Mouse (Mus musculus): ENCODE data around the gene Enox1. TPM values are rescaled to one million over a fixed set of nuclear protein-coding genes. Genes with fewer than 3 reads are reported as not detected.

Enox1 gene
- total and polyA plus RNA-seq, 3 experiments = not detected

GRCm38 (mm10) chr14:77533638-77534037 lies 377.1 kb downstream of the Enox1 start:
- H3K4me3 ChIP-seq (replicated peaks in 1 of 3; ENCODE audit: low read depth in 2 of 3, low read length in 2 of 3, poor library complexity in 1 of 3) = no peak overlapping the region
- H3K4me2 ChIP-seq (ENCODE audit: insufficient read depth, low read depth, poor library complexity, severe bottlenecking) = no peak overlapping the region
- H3K36me3 ChIP-seq (replicated peaks in 1 of 2; ENCODE audit: control insufficient read depth in 1 of 2, insufficient read depth in 1 of 2, low read length in 1 of 2) = no peaks in the 10 kb centered on the region
- DNase-seq (ENCODE audit: extremely low read depth) = no peak
- H3K9me3 ChIP-seq (replicated peaks; ENCODE audit: low read length) = peaks cover 78% of the 10 kb centered on the region
- H3K4me1 ChIP-seq (ENCODE audit: control insufficient read depth in 1 of 2, insufficient read depth in 2 of 2) = no peaks in the 10 kb centered on the region
- H3K27me3 ChIP-seq (replicated peaks) = no peaks in the 10 kb centered on the region
- dilution Hi-C loops (cut with MboI; ENCODE audit: extremely low pct_ligation_motif_present, extremely low pct_unique_long_range_greater_than_20kb, low sequenced_read_pairs) (no loop called here), in situ Hi-C loops (cut with MboI; ENCODE audit: low pct_ligation_motif_present, low pct_unique_long_range_greater_than_20kb, low sequenced_read_pairs) (no loop called here)
- H3K27ac ChIP-seq (ENCODE audit: insufficient read depth, low read depth) = no peak overlapping the region
- no peaks in the 10 kb centered on the region for H3K79me2 ChIP-seq (replicated peaks; ENCODE audit: control insufficient read depth, extremely low read depth, insufficient read depth, poor library complexity, severe bottlenecking)
- TF ChIP-seq GABPA (IDR thresholded peaks at IDR 0.05; ENCODE audit: insufficient replicate concordance, low read depth, low read length) (no peak), CHD1 (IDR thresholded peaks at IDR 0.05; ENCODE audit: low read depth, low read length) (no peak), CTCF (conservative IDR thresholded peaks at IDR 0.05 in 1 of 2, IDR thresholded peaks at IDR 0.05 in 1 of 2; ENCODE audit: low read depth in 2 of 2, low read length in 2 of 2) (no peak), ZC3H11A (IDR thresholded peaks at IDR 0.05; ENCODE audit: low read depth, low read length) (no peak), MYC (IDR thresholded peaks at IDR 0.05; ENCODE audit: low read depth, low read length) (no peak), UBTF (IDR thresholded peaks at IDR 0.05; ENCODE audit: low read depth, low read length) (no peak), CHD2 (IDR thresholded peaks at IDR 0.05; ENCODE audit: low read length) (no peak), JUND (conservative IDR thresholded peaks at IDR 0.05; ENCODE audit: low read depth, low read length) (no peak), MAX (IDR thresholded peaks at IDR 0.05; ENCODE audit: low read length) (no peak), HCFC1 (IDR thresholded peaks at IDR 0.05; ENCODE audit: low read depth, low read length) (no peak), E2F4 (IDR thresholded peaks at IDR 0.05; ENCODE audit: insufficient replicate concordance, low read depth, low read length) (no peak), ZNF384 (IDR thresholded peaks at IDR 0.05; ENCODE audit: low read depth, low read length) (no peak), ZMIZ1 (IDR thresholded peaks at IDR 0.05; ENCODE audit: low read depth, low read length) (no peak), TBP (conservative IDR thresholded peaks at IDR 0.05; ENCODE audit: low read depth, low read length) (no peak), KAT2A (IDR thresholded peaks at IDR 0.05; ENCODE audit: insufficient replicate concordance, low read length) (no peak)
- H3K9ac ChIP-seq (ENCODE audit: insufficient read depth, low read depth) = no peak overlapping the region

GRCm38 (mm10) chr14:77534120-77534519 lies 377.6 kb downstream of the Enox1 start:
- Histone ChIP-seq H3K4me2 (ENCODE audit: insufficient read depth, low read depth, poor library complexity, severe bottlenecking) (no peak overlapping the region), H3K27me3 (replicated peaks) (no peaks in the 10 kb centered on the region), H3K4me3 (replicated peaks in 1 of 3; ENCODE audit: low read depth in 2 of 3, low read length in 2 of 3, poor library complexity in 1 of 3) (no peak overlapping the region), H3K9me3 (replicated peaks; ENCODE audit: low read length) (peaks cover 75% of the 10 kb centered on the region), H3K4me1 (ENCODE audit: control insufficient read depth in 1 of 2, insufficient read depth in 2 of 2) (no peaks in the 10 kb centered on the region), H3K27ac (ENCODE audit: insufficient read depth, low read depth) (no peak overlapping the region), H3K79me2 (replicated peaks; ENCODE audit: control insufficient read depth, extremely low read depth, insufficient read depth, poor library complexity, severe bottlenecking) (no peaks in the 10 kb centered on the region), H3K36me3 (replicated peaks in 1 of 2; ENCODE audit: control insufficient read depth in 1 of 2, insufficient read depth in 1 of 2, low read length in 1 of 2) (no peaks in the 10 kb centered on the region), H3K9ac (ENCODE audit: insufficient read depth, low read depth) (no peak overlapping the region)
- TF ChIP-seq RCOR1 (conservative IDR thresholded peaks at IDR 0.05; ENCODE audit: low read depth, low read length) (no peak), GABPA (IDR thresholded peaks at IDR 0.05; ENCODE audit: insufficient replicate concordance, low read depth, low read length) (no peak), MXI1 (IDR thresholded peaks at IDR 0.05; ENCODE audit: low read depth, low read length) (no peak), JUN (IDR thresholded peaks at IDR 0.05; ENCODE audit: insufficient read depth, low read depth, low read length) (no peak), MAZ (IDR thresholded peaks at IDR 0.05; ENCODE audit: low read depth, low read length) (no peak), CTCF (conservative IDR thresholded peaks at IDR 0.05 in 1 of 2, IDR thresholded peaks at IDR 0.05 in 1 of 2; ENCODE audit: low read depth in 2 of 2, low read length in 2 of 2) (no peak)
- no peak for DNase-seq (ENCODE audit: extremely low read depth)
- in situ Hi-C loops (cut with MboI; ENCODE audit: low pct_ligation_motif_present, low pct_unique_long_range_greater_than_20kb, low sequenced_read_pairs) (no loop called here), dilution Hi-C loops (cut with MboI; ENCODE audit: extremely low pct_ligation_motif_present, extremely low pct_unique_long_range_greater_than_20kb, low sequenced_read_pairs) (no loop called here)
